Mouse (Mus musculus): Measurements from ENCODE around the gene Nkx3-2.

Nkx3-2 gene

GRCm38 (mm10) chr5:41762141-41762946 is 2.0 kb downstream of the Nkx3-2 start:
- no peak for DNase-seq

- DNase-seq, result no peak
Observed at GRCm38 (mm10) chr5:41761509-41762140, 2.7 kb downstream of the Nkx3-2 start.

GRCm38 (mm10) chr5:41760831-41761508 is 3.3 kb downstream of the Nkx3-2 start:
- no peak for DNase-seq

- no peak for DNase-seq
Observed at GRCm38 (mm10) chr5:41760071-41760470, 4.2 kb downstream of the Nkx3-2 start.

GRCm38 (mm10) chr5:41758671-41759639 is 5.3 kb downstream of the Nkx3-2 start:
- DNase-seq, result no peak

GRCm38 (mm10) chr5:41757338-41757737 is 7.0 kb downstream of the Nkx3-2 start:
- no peak for DNase-seq

GRCm38 (mm10) chr5:41756396-41756795 is 7.9 kb downstream of the Nkx3-2 start:
- no peak for DNase-seq

GRCm38 (mm10) chr5:41755373-41755960 is 8.8 kb downstream of the Nkx3-2 start:
- no peak for DNase-seq

GRCm38 (mm10) chr5:41754836-41755235 is 9.5 kb downstream of the Nkx3-2 start:
- DNase-seq, result no peak

GRCm38 (mm10) chr5:41754226-41754775 is 10.0 kb downstream of the Nkx3-2 start:
- DNase-seq, result no peak

- DNase-seq, result no peak
Observed at GRCm38 (mm10) chr5:41752721-41753120, 11.6 kb downstream of the Nkx3-2 start.

GRCm38 (mm10) chr5:41744898-41745780 is 19.2 kb downstream of the Nkx3-2 start:
- DNase-seq, result no peak

- no peak for DNase-seq
Observed at GRCm38 (mm10) chr5:41744234-41744633, 20.1 kb downstream of the Nkx3-2 start.

- no peak for DNase-seq
Observed at GRCm38 (mm10) chr5:41738817-41739216, 25.5 kb downstream of the Nkx3-2 start.

- no peak for DNase-seq
Observed at GRCm38 (mm10) chr5:41737039-41737438, 27.3 kb downstream of the Nkx3-2 start.

- DNase-seq, result no peak
Observed at GRCm38 (mm10) chr5:41727017-41727416, 37.3 kb downstream of the Nkx3-2 start.

- no peak for DNase-seq
Observed at GRCm38 (mm10) chr5:41725573-41725972, 38.7 kb downstream of the Nkx3-2 start.

Data from cerebellum, adult 9-11 months (tissue).